Mouse (Mus musculus): ENCODE measurements around the gene Dph1. TPM values are rescaled to one million over a fixed set of nuclear protein-coding genes. Genes with fewer than 3 reads are reported as not detected.
A peak's percentile ranks its signal among the peaks of the same experiment; 100 is the strongest.

Dph1 gene
- polyA plus RNA-seq, 1 experiment from 2014 or later: 10.6 TPM

MicroRNAs within 50 kb of the gene (microRNA counts, 519-probe panel; counts per million panel counts)
- microRNA mmu-miR-132 (2,160 counts per million, percentile 35 among the panel's probes with 10 or more counts), microRNA mmu-miR-212 (60.7 counts per million)

Small RNA genes within 50 kb of the gene (microRNA-seq; reads per million reads assigned to microRNA genes)
- 129 reads per million, percentile 55 among the genes with 10 or more reads in this experiment for gene Mir132
- gene Mir212: 15.5 reads per million, percentile 33 among the genes with 10 or more reads in this experiment

Other genes starting within 250 kb of the Dph1 start
- 0.44 and 1.0 TPM in 2 replicates for gene Hic1, start 21.7 kb downstream of the Dph1 start, polyA plus RNA-seq (2015; fragmentation: Nextera tagmentation; extraction: Ambion mirVana)
- gene Ovca2, start 12.4 kb downstream of the Dph1 start, polyA plus RNA-seq (2015; fragmentation: Nextera tagmentation; extraction: Ambion mirVana): 8.7 and 9.6 TPM in 2 replicates
- gene Rtn4rl1, start 2.5 kb upstream of the Dph1 start, polyA plus RNA-seq (2015; fragmentation: Nextera tagmentation; extraction: Ambion mirVana): 0.44 and 0.48 TPM in 2 replicates
- gene Rpa1, start 157.1 kb upstream of the Dph1 start, polyA plus RNA-seq (2015; fragmentation: Nextera tagmentation; extraction: Ambion mirVana): 78.6 and 82.2 TPM in 2 replicates
- 4.0 and 4.6 TPM in 2 replicates for gene Smyd4, start 157.2 kb upstream of the Dph1 start, polyA plus RNA-seq (2015; fragmentation: Nextera tagmentation; extraction: Ambion mirVana)
- gene Serpinf1, start 231.5 kb upstream of the Dph1 start, polyA plus RNA-seq (2015; fragmentation: Nextera tagmentation; extraction: Ambion mirVana): 363 and 402 TPM in 2 replicates
- gene Serpinf2, start 248.3 kb upstream of the Dph1 start, polyA plus RNA-seq (2015; fragmentation: Nextera tagmentation; extraction: Ambion mirVana): 753 and 817 TPM in 2 replicates

Data from liver, embryonic 16.5 days (tissue).